Mouse (Mus musculus): ENCODE data around the gene Serinc1. TPM values are rescaled to one million over a fixed set of nuclear protein-coding genes. Genes with fewer than 3 reads are reported as not detected.

Gene Serinc1
- total and polyA plus RNA-seq, 2 experiments from 2014 or later: 381 to 481 TPM

- Histone ChIP-seq H3K27ac (ENCODE audit: low read depth, low read length) (no peak overlapping the region), H3K4me1 (ENCODE audit: insufficient read depth, low read length) (no peaks in the 10 kb centered on the region), H3K27me3 (ENCODE audit: insufficient read depth, low read length) (no peaks in the 10 kb centered on the region), H3K9me3 (ENCODE audit: low read length) (no peaks in the 10 kb centered on the region), H3K36me3 (ENCODE audit: insufficient read depth, low read length) (no peaks in the 10 kb centered on the region), H3K4me3 (ENCODE audit: low read depth, low read length) (peak overlapping the region; percentile 90; the same call in 1 of the 2 replicates), H3K4me2 (ENCODE audit: low read depth, low read length, poor library complexity, severe bottlenecking) (peak overlapping the region; percentile 62), H3K9ac (replicated peaks; ENCODE audit: low read length, poor library complexity, severe bottlenecking) (no peak overlapping the region)
- TF ChIP-seq CTCF (IDR thresholded peaks at IDR 0.05): peak; percentile 23; the same call in 1 of the 2 replicates
- DNase-seq (ENCODE audit: low spot score) (no peak), ATAC-seq (ENCODE audit: low FRiP score) (no peak)
These were observed 43.7 kb downstream of the Serinc1 start for GRCm38 (mm10) chr10:57488591-57488990.

GRCm38 (mm10) chr10:57487201-57487600 is 45.1 kb downstream of the Serinc1 start:
- H3K9me3 ChIP-seq (ENCODE audit: low read length): no peaks in the 10 kb centered on the region
- peak overlapping the region; percentile 91; the same call in 1 of the 2 replicates for H3K27ac ChIP-seq (ENCODE audit: low read depth, low read length)
- TF ChIP-seq CTCF (IDR thresholded peaks at IDR 0.05): no peak
- no peaks in the 10 kb centered on the region for H3K27me3 ChIP-seq (ENCODE audit: insufficient read depth, low read length)
- H3K4me1 ChIP-seq (ENCODE audit: insufficient read depth, low read length): no peaks in the 10 kb centered on the region
- WGBS: under 1% methylated on average over 8 of the region's 8 CpGs
- peak overlapping the region; percentile 90 for H3K4me3 ChIP-seq (ENCODE audit: low read depth, low read length)
- H3K4me2 ChIP-seq (ENCODE audit: low read depth, low read length, poor library complexity, severe bottlenecking): peak overlapping the region; percentile 62
- H3K9ac ChIP-seq (replicated peaks; ENCODE audit: low read length, poor library complexity, severe bottlenecking): peak overlapping the region; percentile 95
- H3K36me3 ChIP-seq (ENCODE audit: insufficient read depth, low read length): no peaks in the 10 kb centered on the region
- ATAC-seq (ENCODE audit: low FRiP score) (no peak), DNase-seq (ENCODE audit: low spot score) (peak; percentile 58)

- peak overlapping the region; percentile 95 for H3K9ac ChIP-seq (replicated peaks; ENCODE audit: low read length, poor library complexity, severe bottlenecking)
- peak; percentile 71 for DNase-seq (ENCODE audit: low spot score)
- no peaks in the 10 kb centered on the region for H3K36me3 ChIP-seq (ENCODE audit: insufficient read depth, low read length)
- no peaks in the 10 kb centered on the region for H3K4me1 ChIP-seq (ENCODE audit: insufficient read depth, low read length)
- no peaks in the 10 kb centered on the region for H3K27me3 ChIP-seq (ENCODE audit: insufficient read depth, low read length)
- H3K9me3 ChIP-seq (ENCODE audit: low read length): no peaks in the 10 kb centered on the region
- peak; percentile 88 for ATAC-seq (ENCODE audit: low FRiP score)
- H3K27ac ChIP-seq (ENCODE audit: low read depth, low read length): peak overlapping the region; percentile 91
- H3K4me3 ChIP-seq (ENCODE audit: low read depth, low read length): peak overlapping the region; percentile 90
- no peak for TF ChIP-seq CTCF (IDR thresholded peaks at IDR 0.05)
- peak overlapping the region; percentile 62 for H3K4me2 ChIP-seq (ENCODE audit: low read depth, low read length, poor library complexity, severe bottlenecking)
- WGBS: under 1% methylated on average over 55 of the region's 65 CpGs
These were observed 45.7 kb downstream of the Serinc1 start for GRCm38 (mm10) chr10:57486542-57487071.

- peak within 1 kb of the TSS; percentile 62 for H3K4me2 ChIP-seq (ENCODE audit: low read depth, low read length, poor library complexity, severe bottlenecking)
- no peak for TF ChIP-seq CTCF (IDR thresholded peaks at IDR 0.05)
- DNase-seq (ENCODE audit: low spot score): peak; percentile 99
- ATAC-seq (ENCODE audit: low FRiP score): peak; percentile 100
- H3K9me3 ChIP-seq (ENCODE audit: low read length): no peaks in the 10 kb centered on the region
- under 1% methylated on average over 44 of the region's 52 CpGs for WGBS
- H3K4me1 ChIP-seq (ENCODE audit: insufficient read depth, low read length): no peaks in the 10 kb centered on the region
- no peaks in the 10 kb centered on the region for H3K27me3 ChIP-seq (ENCODE audit: insufficient read depth, low read length)
- H3K9ac ChIP-seq (replicated peaks; ENCODE audit: low read length, poor library complexity, severe bottlenecking): peak within 1 kb of the TSS; percentile 95
- peak within 1 kb of the TSS; percentile 91 for H3K27ac ChIP-seq (ENCODE audit: low read depth, low read length)
- peak within 1 kb of the TSS; percentile 90 for H3K4me3 ChIP-seq (ENCODE audit: low read depth, low read length)
- H3K36me3 ChIP-seq (ENCODE audit: insufficient read depth, low read length): no peaks in the 10 kb centered on the region
These were observed 46.3 kb downstream of the Serinc1 start, which contains the start of gene Hsf2 for GRCm38 (mm10) chr10:57485908-57486541. TSS of gene Hsf2 (plus strand) at chr10:57486385.

GRCm38 (mm10) chr10:57484741-57485140 is 47.6 kb downstream of the Serinc1 start:
- H3K36me3 ChIP-seq (ENCODE audit: insufficient read depth, low read length): no peaks in the 10 kb centered on the region
- DNase-seq (ENCODE audit: low spot score) (no peak), ATAC-seq (ENCODE audit: low FRiP score) (no peak)
- 81% methylated on average over 3 of the region's 3 CpGs for WGBS
- H3K9ac ChIP-seq (replicated peaks; ENCODE audit: low read length, poor library complexity, severe bottlenecking): no peak overlapping the region
- H3K9me3 ChIP-seq (ENCODE audit: low read length): no peaks in the 10 kb centered on the region
- no peaks in the 10 kb centered on the region for H3K4me1 ChIP-seq (ENCODE audit: insufficient read depth, low read length)
- H3K4me2 ChIP-seq (ENCODE audit: low read depth, low read length, poor library complexity, severe bottlenecking): no peak overlapping the region
- H3K27ac ChIP-seq (ENCODE audit: low read depth, low read length): no peak overlapping the region
- no peak overlapping the region for H3K4me3 ChIP-seq (ENCODE audit: low read depth, low read length)
- no peaks in the 10 kb centered on the region for H3K27me3 ChIP-seq (ENCODE audit: insufficient read depth, low read length)
- TF ChIP-seq CTCF (IDR thresholded peaks at IDR 0.05): no peak

GRCm38 (mm10) chr10:57481717-57482116 is 50.6 kb downstream of the Serinc1 start:
- Histone ChIP-seq H3K4me1 (ENCODE audit: insufficient read depth, low read length) (no peaks in the 10 kb centered on the region), H3K9me3 (ENCODE audit: low read length) (no peaks in the 10 kb centered on the region), H3K4me3 (ENCODE audit: low read depth, low read length) (no peak overlapping the region), H3K27ac (ENCODE audit: low read depth, low read length) (no peak overlapping the region), H3K36me3 (ENCODE audit: insufficient read depth, low read length) (no peaks in the 10 kb centered on the region), H3K27me3 (ENCODE audit: insufficient read depth, low read length) (no peaks in the 10 kb centered on the region), H3K4me2 (ENCODE audit: low read depth, low read length, poor library complexity, severe bottlenecking) (no peak overlapping the region), H3K9ac (replicated peaks; ENCODE audit: low read length, poor library complexity, severe bottlenecking) (no peak overlapping the region)
- no peak for TF ChIP-seq CTCF (IDR thresholded peaks at IDR 0.05)
- no peak for ATAC-seq (ENCODE audit: low FRiP score)
- no peak for DNase-seq (ENCODE audit: low spot score)
- 24% methylated on average over 5 of the region's 5 CpGs for WGBS

Measured in midbrain, postnatal 0 days (tissue).